Mouse (Mus musculus) brain, embryonic 14.5 days (tissue): ENCODE measurements around the gene Gatad2a.

Experiments
- CTCF ChIP-seq: fragments of 200-500 bp; IDR thresholded peaks from 2 replicates; pipeline ENCODE4 v1.5.1; 2012; ENCODE audit warnings: inconsistent platforms, mild to moderate bottlenecking, moderate library complexity, borderline replicate concordance; ENCODE audit not compliant: insufficient read depth, insufficient read length; ENCODE audit errors: extremely low read depth
- POLR2A ChIP-seq: fragments of 200-500 bp; IDR thresholded peaks from 2 replicates; pipeline ENCODE4 v1.6.1; 2012; ENCODE audit warnings: mild to moderate bottlenecking, inconsistent platforms, borderline replicate concordance; ENCODE audit not compliant: poor library complexity, insufficient read depth, insufficient read length, severe bottlenecking; ENCODE audit errors: extremely low read depth

- TF ChIP-seq CTCF (no peak), POLR2A (no peak)
Observed at GRCm38 (mm10) chr8:69978456-69978855, 17.7 kb downstream of the Gatad2a start.
